Mouse (Mus musculus): ENCODE data around the gene Psg27. TPM values are rescaled to one million over a fixed set of nuclear protein-coding genes. Genes with fewer than 3 reads are reported as not detected.
"Not testable (repeated sequence)": the region's sequence is repeated elsewhere in the genome, so short reads cannot be mapped to it uniquely, and the experiment has no call there.

The Psg27 gene
- not detected for polyA plus RNA-seq (2017; shearing (Covaris generic))

DNA sequence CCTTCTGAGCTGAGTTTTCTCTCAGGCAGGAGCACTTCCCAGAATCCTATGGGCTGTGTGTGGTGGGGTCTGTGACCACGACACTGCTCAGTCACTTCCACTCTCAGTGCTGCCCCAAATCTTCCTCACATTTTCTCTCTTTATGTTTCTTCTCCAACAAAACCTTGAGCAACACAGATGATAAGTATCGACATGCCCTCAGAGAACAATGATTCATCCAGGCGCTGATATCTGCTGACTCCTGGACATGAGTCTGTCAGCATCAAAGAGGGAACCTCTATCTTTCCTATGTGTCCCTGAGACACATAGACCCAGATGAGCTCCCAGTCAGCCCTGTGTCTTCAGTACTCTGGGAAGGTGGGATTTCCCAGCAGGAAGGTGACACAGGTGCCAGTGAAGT is at the start of gene Psg27:
Gene Psg27 (minus strand): TSS at position 101 of the 400 bp plus-strand sequence.
- no peak for ATAC-seq

DNA sequence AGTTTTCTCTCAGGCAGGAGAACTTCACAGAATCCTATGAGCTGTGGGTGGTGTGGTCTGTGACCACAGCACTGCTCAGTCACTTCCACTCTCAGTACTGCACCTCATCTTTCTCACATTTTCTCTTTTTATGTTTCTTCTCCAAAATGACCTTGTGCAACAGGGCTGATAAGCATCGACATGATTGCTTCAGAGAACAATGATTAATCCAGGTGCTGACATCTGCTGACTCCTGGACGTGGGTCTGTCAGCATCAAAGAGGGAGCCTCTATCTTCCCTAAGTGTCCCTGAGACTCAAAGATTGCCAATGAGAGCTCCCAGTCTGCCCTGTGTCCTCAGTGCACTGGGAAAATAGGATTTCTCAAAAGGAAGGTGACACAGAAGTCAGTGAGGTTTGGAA is 49.3 kb upstream of the Psg27 start, which contains the start of gene Psg23:
Gene Psg23 (minus strand): TSS at position 101 of the 400 bp plus-strand sequence.
- not testable (repeated sequence) for ATAC-seq

DNA sequence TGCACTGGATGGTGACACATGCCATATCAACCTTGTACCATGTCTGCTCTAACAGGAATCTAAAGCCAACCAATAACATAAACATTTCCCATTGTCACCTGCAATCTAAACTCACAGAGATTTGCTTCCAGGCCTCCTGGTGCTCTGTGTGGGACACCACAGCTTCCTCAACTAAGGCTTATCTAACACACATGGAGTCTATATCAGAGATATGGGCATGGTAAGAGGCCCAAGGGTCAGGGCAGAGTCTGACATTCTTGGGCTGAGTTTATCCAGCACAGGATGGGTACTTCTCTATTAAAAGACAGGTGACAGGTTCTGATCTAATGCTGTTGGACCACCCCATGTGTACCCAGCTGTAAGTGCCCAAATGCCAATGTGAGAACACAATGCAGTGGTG is 7.3 kb downstream of the Psg27 start:
- ATAC-seq = no peak

DNA sequence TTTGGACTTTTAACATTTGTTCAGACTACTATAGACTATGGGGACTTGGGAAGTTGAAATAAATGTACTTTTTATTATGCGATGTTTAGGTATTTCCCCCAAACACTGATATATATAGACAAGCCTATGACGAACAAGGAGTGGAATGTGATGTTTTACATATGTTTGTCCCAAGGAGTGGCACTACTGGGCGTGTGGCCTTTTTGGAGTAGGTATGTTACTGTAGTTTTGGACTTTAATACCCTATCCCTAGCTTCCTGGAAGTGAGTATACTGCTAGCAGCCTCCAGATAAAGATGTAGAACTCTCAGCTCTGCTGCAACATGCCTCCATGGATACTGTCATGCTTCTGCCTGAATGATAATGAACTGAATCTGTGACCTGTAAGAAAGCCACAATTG is 11.4 kb downstream of the Psg27 start:
- not testable (repeated sequence) for ATAC-seq

DNA sequence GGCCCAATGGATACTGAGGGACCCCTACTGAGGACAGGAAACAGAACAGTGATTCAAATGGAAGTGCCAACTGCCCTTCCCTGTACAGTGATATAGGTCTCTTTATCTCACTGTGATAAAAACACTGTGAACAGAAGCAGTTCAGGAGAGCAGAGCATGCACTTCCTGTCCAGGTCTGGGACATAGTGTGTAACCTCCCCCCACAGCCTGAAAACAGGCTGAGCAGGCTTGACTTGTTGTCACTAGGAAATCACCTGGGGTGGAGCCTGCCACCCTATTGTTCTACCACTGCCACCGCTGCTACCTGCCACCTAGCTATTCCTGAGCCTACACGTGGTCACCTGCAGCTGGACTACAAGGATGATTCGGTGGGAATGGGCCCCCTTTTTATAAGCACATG is 33.7 kb downstream of the Psg27 start:
- ATAC-seq = no peak

DNA sequence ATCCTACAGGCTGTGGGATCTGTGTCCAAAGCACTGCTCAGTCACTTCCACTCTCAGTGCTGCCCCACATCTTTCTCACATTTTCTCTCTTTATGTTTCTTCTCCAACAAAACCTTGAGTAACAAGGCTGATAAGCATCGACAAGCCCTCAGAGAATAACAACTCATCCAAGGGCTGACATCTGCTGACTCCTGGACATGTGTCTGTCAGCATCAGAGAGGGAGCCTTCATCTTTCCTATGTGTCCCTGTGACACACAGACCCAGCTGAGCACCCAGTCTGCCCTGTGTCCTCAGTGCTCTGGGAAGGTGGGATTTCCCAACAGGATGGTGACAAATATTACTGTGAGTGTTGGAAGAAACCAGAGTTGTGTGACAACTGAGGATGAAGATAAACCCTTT is 34.9 kb downstream of the Psg27 start, which contains the start of gene Psg25:
Gene Psg25 (minus strand): TSS at position 101 of the 400 bp plus-strand sequence.
- no peak for ATAC-seq

DNA sequence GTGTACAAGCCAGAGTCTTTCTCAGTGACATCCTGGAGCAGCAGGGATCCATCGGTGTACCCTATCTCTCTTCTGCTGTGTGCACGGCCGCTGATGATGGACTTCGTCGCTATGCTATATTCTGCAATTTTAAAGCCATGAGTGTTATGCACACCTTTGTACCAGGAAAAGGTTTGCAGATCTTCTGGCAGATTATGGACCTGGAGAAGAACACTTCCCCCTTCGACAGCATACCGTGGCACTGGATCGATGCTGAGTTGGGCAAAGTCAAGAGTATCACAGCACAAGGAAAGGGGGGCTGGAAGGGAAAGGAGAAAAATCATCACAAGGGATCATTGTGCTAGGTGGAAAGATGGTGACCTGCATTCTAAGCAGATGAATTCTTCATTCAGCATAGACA is 42.4 kb downstream of the Psg27 start:
- ATAC-seq = no peak

DNA sequence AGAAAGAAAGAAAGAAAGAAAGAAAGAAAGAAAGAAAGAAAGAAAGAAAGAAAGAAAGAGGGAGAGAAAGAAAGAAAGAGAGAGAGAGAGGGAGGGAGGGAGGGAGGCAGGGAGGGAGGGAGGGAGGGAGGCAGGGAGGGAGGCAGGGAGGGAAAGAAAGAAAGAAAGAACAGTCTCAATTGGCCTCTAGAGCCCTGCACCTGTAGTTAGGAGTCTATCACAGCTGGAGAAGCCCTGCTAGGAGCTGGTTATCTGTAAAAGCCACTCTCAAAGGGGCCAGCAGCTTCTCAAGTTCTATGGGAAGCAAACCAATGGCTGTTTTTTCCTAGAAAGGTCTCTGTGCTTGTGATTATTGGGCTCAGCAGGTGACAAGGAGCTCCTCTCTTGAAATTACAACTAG is 54.3 kb downstream of the Psg27 start:
- ATAC-seq = not testable (repeated sequence)

DNA sequence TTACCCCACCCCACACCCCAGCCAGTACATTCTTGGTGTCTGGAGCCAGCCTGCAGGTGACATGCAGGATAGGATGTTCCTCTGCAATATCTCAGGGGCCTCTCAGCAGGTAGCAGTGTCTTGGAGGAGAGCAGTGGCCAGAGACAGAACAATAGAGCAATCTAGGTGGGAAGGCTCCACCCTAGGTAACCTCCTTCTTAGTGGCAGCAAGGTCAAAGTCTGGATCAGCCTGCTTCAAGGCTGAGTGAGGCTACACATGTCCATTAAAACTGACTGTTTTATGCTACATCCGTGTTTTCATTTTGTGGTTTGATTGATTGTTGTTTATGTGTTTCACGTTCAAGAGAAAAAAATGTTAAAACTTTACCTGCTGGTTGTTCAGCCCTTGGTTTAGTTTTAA is 54.7 kb downstream of the Psg27 start:
- ATAC-seq = not testable (repeated sequence)

DNA sequence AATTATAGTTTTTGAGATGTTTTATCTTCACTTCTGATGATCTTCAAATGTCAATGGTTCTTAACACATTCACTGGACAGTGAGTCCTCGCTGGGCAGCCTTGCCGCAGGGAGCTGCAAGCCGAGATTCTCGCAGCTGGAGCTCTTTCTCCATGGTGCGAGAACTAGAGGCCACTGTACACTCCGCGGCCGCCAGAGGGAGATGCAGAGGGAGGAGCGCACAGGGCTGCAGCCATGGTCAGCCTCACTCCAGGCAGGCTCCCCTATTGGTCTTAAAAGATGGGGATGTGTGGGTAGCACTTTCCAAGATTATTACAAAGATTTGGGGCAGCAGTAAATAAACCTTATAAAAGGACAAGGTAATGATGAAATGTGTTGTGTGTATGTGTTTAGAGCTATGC is 55.6 kb downstream of the Psg27 start:
- no peak for ATAC-seq

Other genes with a start within 250 kb of the Psg27 start
- not detected for gene Psg18, start 212.3 kb downstream of the Psg27 start, polyA plus RNA-seq (2017; shearing (Covaris generic))
- gene Psg28, start 135.3 kb downstream of the Psg27 start, polyA plus RNA-seq (2017; shearing (Covaris generic)) = not detected
- gene Psg26, start 83.1 kb downstream of the Psg27 start, polyA plus RNA-seq (2017; shearing (Covaris generic)) = not detected
- not detected for gene Psg25, start 35.0 kb downstream of the Psg27 start, polyA plus RNA-seq (2017; shearing (Covaris generic))
- gene Psg23, start 49.2 kb upstream of the Psg27 start, polyA plus RNA-seq (2017; shearing (Covaris generic)) = not detected
- not detected for gene Psg21, start 89.4 kb upstream of the Psg27 start, polyA plus RNA-seq (2017; shearing (Covaris generic))
- gene Psg20, start 118.9 kb upstream of the Psg27 start, polyA plus RNA-seq (2017; shearing (Covaris generic)) = not detected
- not detected for gene Psg22, start 150.8 kb upstream of the Psg27 start, polyA plus RNA-seq (2017; shearing (Covaris generic))
- not detected for gene Psg19, start 231.2 kb upstream of the Psg27 start, polyA plus RNA-seq (2017; shearing (Covaris generic))